Mouse (Mus musculus): ENCODE measurements at regions not wholly inside any gene's neighbourhood (a gene's known extent, or its start where the extent isn't known, plus 50 kb on each side); places are given as distances from the start of the nearest gene placed in this dataset.

- DNase-seq = no peak
Observed at GRCm38 (mm10) chr6:49999365-49999764, 110.7 kb upstream of the Mpp6 start.

GRCm38 (mm10) chr6:50008074-50008473 is 102.0 kb upstream of the Mpp6 start:
- DNase-seq = no peak

- no peak for DNase-seq
Observed at GRCm38 (mm10) chr6:50008869-50009268, 101.2 kb upstream of the Mpp6 start.

- peak; percentile 18 for DNase-seq
Observed at GRCm38 (mm10) chr6:50009339-50009738, 100.7 kb upstream of the Mpp6 start.

- no peak for DNase-seq
Observed at GRCm38 (mm10) chr6:50009856-50010255, 100.2 kb upstream of the Mpp6 start.

- DNase-seq = no peak
Observed at GRCm38 (mm10) chr6:50011071-50011470, 99.0 kb upstream of the Mpp6 start.

GRCm38 (mm10) chr6:50011746-50012453 is 98.1 kb upstream of the Mpp6 start:
- DNase-seq = no peak

- DNase-seq = no peak
Observed at GRCm38 (mm10) chr6:50013067-50013466, 97.0 kb upstream of the Mpp6 start.

GRCm38 (mm10) chr6:50013842-50014241 is 96.2 kb upstream of the Mpp6 start:
- DNase-seq = no peak

- no peak for DNase-seq
Observed at GRCm38 (mm10) chr6:50027981-50028380, 82.1 kb upstream of the Mpp6 start.

- no peak for DNase-seq
Observed at GRCm38 (mm10) chr6:50029895-50030515, 80.0 kb upstream of the Mpp6 start.

- no peak for DNase-seq
Observed at GRCm38 (mm10) chr6:50031356-50031755, 78.7 kb upstream of the Mpp6 start.

- DNase-seq = no peak
Observed at GRCm38 (mm10) chr6:50032894-50033595, 77.0 kb upstream of the Mpp6 start.

- no peak for DNase-seq
Observed at GRCm38 (mm10) chr6:50037614-50038013, 72.4 kb upstream of the Mpp6 start.

GRCm38 (mm10) chr6:50038369-50038768 is 71.7 kb upstream of the Mpp6 start:
- DNase-seq = peak; percentile 17

GRCm38 (mm10) chr6:50041044-50041443 is 69.0 kb upstream of the Mpp6 start:
- DNase-seq = no peak

GRCm38 (mm10) chr6:50042127-50042526 is 67.9 kb upstream of the Mpp6 start:
- DNase-seq = peak; percentile 19

GRCm38 (mm10) chr6:50044165-50044564 is 65.9 kb upstream of the Mpp6 start:
- DNase-seq = no peak

- peak; percentile 61 for DNase-seq
Observed at GRCm38 (mm10) chr6:50046721-50047120, 63.3 kb upstream of the Mpp6 start.

GRCm38 (mm10) chr6:50052416-50052815 is 57.6 kb upstream of the Mpp6 start:
- DNase-seq = no peak

GRCm38 (mm10) chr6:50053086-50053485 is 57.0 kb upstream of the Mpp6 start:
- DNase-seq = peak; percentile 38

GRCm38 (mm10) chr6:50054233-50054632 is 55.8 kb upstream of the Mpp6 start:
- no peak for DNase-seq

GRCm38 (mm10) chr6:50058596-50058995 is 51.4 kb upstream of the Mpp6 start:
- DNase-seq = no peak

GRCm38 (mm10) chr6:50059917-50060316 is 50.1 kb upstream of the Mpp6 start:
- no peak for DNase-seq

All from kidney, postnatal 10 days (tissue).